Mouse (Mus musculus): ENCODE results near the gene Gm42715.

Gene Gm42715

GRCm38 (mm10) chr7:127498407-127498806 is 21.0 kb upstream of the Gm42715 start:
- WGBS: 46% methylated on average over 3 of the region's 3 CpGs

GRCm38 (mm10) chr7:127508291-127508690 is 11.1 kb upstream of the Gm42715 start:
- WGBS: 96% methylated on average over 3 of the region's 3 CpGs

- 84% methylated on average over 4 of the region's 4 CpGs for WGBS
These were observed 9.6 kb upstream of the Gm42715 start for GRCm38 (mm10) chr7:127509830-127510229.

- 20% methylated on average over 8 of the region's 8 CpGs for WGBS
These were observed 8.1 kb upstream of the Gm42715 start for GRCm38 (mm10) chr7:127511241-127511640.

- WGBS: under 1% methylated on average over 37 of the region's 37 CpGs
These were observed 7.6 kb upstream of the Gm42715 start, which contains the start of gene Srcap for GRCm38 (mm10) chr7:127511808-127512230. Gene Srcap (plus strand): TSS chr7:127511983.

DNA sequence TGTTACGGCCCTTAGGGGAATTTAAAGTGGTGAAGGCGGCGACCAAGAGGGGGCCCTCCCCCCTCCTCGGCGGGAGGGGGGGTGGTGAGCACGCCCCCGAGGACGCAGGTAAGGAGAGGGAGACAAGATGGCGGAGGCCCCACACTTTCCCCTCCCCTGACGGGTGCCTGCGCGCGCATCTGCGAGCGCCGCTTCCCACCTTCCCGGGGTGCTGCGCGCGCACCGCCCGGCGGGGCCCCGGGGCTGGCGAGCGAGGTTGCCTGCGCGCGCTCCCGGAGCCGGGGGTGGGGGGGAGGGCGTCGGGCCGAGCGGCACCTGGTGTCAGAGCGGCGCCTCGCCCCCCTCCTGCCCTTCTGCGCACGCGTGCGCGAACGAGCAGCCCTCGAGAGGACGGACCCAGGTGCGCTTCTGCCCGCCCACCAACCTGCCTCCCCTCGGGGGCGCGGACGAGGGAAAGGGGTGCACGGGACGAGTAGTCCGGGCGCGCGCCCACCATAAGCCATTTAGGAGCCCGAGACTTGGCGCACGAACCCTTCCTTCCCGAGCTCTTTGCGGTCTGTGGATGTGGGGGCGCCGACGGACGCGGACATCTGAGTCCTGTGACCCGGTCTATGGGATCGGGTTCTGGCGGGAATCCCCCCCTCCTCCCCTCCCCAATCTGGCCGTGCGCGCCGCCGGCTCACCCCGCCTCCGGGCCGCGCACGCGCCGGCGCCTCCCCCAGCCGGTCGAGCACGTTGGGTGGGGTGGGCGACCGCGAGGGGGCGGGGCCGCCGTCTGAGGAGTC is 7.0 kb upstream of the Gm42715 start:
- under 1% methylated on average over 89 of the region's 93 CpGs for whole genome bisulfite sequencing

DNA sequence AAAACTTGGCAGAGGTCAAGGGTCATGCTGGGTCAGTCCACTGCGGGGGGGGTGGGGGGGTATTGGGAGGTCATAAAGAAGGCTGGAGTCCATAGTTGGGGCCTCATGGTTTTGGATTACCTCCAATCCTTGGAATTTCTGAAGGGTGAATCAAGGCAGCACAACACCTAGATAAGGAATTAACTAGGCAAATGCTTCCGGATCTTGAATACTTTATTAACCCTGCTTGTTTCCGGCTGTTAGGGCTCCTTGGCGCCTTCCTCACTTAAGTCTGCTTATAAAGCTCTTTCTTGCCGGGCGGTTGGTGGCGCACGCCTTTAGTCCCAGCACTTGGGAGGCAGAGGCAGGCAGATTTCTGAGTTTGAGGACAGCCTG is 6.4 kb upstream of the Gm42715 start:
- 14% methylated on average over 8 of the region's 8 CpGs for WGBS

DNA sequence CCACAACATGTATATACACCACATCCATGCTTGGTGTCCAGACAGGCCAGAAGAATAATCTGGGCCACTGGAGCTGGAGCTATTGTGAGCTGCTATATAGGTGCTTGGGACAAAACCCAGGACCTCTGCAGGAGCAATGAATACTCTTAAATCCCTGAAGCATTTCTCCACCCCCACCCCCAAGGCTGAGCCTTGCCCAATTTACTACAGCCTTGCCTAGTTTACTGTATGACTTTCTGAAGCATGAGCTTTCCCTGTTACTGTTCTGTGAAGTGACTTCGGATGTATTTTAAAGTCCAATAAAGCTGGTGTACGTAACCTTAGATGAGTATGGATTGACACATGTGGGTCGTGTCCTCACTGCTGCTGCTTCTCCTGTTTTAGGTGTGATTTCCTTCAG is 5.6 kb upstream of the Gm42715 start:
- 63% methylated on average over 3 of the region's 3 CpGs for WGBS

GRCm38 (mm10) chr7:127515846-127516245 is 3.5 kb upstream of the Gm42715 start:
- WGBS: 78% methylated on average over 7 of the region's 7 CpGs

DNA sequence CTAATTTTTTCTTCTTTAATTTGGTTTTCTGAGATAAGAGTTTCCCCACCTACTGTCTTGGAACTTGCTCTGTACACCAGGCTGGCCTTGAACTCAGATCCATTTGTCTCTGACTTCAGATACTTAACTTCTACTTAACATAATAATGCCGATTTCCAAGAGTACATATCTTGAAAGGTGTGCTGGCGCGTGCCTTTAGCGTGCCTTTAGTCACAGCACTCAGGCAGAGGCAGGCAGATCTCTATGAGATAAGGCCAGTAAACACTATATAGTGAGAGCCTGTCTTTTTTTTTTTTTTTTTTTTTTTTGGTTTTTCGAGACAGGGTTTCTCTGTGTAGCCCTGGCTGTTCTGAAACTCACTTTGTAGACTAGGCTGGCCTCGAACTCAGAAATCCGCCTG is 3.0 kb upstream of the Gm42715 start:
- WGBS: 95% methylated on average over 7 of the region's 7 CpGs

DNA sequence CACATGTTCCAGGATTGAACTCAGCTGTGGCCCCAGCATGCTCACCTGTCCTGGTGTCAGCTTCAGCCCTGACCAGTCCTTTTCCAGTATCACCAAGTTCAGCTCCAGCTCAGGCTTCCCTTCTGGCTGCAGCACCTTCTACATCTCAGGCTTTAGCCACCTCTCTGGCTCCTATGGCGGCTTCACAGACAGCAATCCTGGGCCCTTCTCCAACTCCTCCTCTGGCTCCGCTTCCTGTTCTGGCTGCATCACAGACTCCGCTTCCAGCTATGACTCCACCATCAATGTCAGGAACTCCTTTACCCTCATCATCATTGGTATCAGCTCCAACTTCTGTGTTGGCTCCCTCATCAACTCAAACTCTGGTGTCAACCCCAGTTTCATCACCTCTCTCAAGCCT is 22.3 kb downstream of the Gm42715 start:
- WGBS: 56% methylated on average over 3 of the region's 3 CpGs

- WGBS: 48% methylated on average over 15 of the region's 15 CpGs
These were observed 29.9 kb downstream of the Gm42715 start for GRCm38 (mm10) chr7:127549116-127549835.

GRCm38 (mm10) chr7:127551558-127551957 is 32.2 kb downstream of the Gm42715 start:
- WGBS: 95% methylated on average over 8 of the region's 8 CpGs

DNA sequence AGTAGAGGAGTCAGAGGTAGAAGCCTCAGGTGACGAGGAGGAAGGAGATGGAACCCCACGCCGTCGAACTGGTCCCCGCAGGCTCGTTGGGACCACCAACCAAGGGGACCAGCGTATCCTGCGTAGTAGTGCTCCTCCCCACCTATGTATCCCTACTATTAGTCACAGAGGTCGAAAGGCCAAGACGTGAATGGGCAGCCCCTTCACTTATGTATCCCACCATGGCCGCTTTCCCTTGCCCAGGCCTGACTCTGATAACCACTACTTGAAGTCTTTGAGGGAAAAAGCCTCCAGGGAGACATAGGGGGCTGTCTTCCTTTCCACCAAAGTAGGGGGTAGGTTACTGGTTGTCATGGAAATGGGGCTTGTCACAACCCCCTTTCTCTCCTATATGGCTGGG is 41.2 kb downstream of the Gm42715 start:
- 95% methylated on average over 11 of the region's 11 CpGs for WGBS

DNA sequence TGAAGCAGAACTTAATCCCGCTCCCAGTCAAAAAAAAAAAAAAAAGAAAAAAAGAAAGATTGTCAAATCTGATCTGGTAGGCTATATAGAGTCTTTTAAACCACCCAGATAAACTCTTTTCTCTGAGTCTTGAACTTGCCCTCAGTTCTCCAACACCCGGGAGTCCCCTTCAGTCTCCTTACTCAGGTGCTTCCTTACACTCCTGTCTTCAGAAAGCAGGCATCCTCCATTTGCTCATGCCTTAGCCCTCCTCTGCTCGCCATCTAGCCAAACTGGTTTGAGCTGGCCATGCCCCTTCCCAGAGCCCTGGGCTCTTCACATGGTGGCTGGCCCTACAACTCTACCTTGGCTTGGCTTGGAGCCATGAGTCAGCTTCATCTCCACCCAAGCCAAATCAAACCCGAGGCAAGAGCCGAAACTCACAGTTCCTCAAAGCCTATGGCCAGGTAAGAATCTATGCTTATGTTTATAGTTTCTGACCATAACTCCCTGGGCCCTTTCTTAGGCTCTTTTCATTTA is 42.0 kb downstream of the Gm42715 start, which contains the start of gene Tmem265:
Gene Tmem265, plus strand, starts transcription at position 51 of the 519 bp plus-strand sequence.
- 88% methylated on average over 5 of the region's 5 CpGs for WGBS

DNA sequence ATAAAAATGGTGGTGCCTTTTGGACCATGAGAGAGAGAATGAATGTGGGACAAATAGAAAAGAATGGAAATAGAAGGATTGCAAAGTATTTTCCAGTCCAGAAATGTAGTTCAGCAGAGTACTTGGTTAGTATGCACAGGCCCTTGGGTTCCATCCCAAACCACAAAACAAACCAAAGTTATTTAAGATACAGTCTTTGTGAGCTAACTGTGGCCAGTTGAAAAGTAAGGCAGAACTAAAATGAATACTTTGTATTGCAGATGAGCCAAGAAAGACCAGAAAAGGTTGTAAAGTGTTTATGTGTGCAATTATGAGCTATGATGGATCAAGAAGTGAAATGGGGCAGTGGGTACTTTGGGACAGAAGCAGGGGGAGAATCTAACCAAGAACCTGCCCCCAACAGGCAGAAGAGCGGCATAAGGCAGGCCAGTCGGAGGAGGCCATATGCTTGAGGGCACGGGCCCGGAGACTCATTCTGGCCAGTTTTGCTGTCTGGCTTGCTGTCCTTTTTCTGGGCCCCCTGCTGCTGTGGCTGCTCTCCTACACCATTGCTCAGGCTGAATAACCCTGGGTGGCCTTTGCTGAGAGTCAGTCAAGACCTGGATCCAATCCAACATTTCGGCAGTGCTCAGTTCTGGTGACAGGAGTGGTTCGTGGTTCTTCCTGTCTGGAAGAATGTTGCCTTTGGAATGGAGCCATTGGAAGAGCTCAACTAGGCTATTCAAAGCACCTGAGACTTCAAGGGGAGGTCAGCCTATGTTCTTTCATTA is 45.2 kb downstream of the Gm42715 start:
- 51% methylated on average over 6 of the region's 6 CpGs for WGBS

GRCm38 (mm10) chr7:127572895-127573471 is 53.6 kb downstream of the Gm42715 start, which contains the start of gene Phkg2:
Gene Phkg2 (plus strand): TSS chr7:127573340.
- 0% methylated on average over 17 of the region's 17 CpGs for WGBS

DNA sequence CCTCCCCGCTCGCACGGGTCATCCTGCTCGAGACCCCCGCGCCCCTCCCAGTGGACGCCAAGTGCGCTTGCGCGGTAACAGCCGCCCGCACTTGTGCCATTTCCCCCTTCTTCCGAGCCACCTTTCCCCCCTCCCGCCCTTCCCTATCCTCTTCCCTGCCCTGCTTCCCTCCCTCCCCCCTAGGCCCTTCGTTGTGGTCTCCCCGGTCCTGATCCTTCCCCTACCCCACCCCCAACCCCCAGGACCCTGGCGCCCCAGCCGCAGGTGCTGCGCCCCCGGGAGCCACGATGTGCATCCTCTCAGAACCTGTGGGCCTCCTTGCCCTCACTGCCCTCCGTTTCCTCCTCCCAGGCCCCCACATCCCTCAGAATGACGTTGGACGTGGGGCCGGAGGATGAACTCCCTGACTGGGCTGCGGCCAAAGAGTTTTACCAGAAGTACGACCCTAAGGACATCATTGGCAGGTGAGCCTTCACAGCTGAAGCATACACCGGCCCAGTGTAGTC is 54.2 kb downstream of the Gm42715 start:
- WGBS: 1% methylated on average over 28 of the region's 28 CpGs

DNA sequence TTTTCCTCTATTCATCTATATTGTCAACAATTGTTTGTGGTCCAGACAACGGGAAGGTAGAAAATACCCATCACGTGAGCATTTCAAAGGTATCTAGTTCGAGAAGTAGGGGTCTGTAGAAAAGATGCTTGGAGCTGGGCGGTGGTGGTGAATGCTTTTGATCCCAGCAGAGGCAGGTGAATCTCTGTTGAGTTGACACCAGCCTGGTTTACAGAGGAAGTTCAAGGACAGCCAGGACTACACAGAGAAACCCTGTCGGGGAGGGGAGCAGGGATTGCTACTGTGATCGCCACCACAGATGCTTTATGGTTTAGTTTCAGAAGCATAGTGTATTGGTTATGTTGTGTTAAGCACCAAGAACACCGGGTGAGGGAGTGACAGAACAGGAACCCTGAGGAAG is 54.7 kb downstream of the Gm42715 start:
- 5% methylated on average over 7 of the region's 7 CpGs for whole genome bisulfite sequencing

DNA sequence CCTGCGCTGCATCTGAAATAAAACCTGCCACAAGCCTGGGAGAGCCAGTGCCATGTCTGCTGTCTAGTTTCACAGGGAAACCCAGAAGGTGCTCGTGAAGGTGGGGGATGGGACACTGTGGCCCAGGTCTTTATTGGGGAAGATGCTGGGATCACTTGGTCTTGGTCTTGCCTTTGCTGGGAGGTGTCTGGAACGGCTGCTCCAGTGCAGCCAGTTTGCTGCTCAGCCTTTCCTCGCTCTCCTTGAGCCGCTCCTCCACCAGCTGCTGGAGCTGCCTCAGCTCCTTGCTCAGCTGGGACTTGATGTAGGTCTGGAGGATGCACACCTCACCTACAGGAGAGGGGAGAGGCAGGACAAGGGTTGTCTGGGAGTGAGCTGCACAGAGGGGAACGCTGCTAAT is 63.9 kb downstream of the Gm42715 start:
- whole genome bisulfite sequencing: 92% methylated on average over 6 of the region's 6 CpGs

- WGBS: 88% methylated on average over 7 of the region's 7 CpGs
These were observed 65.6 kb downstream of the Gm42715 start for GRCm38 (mm10) chr7:127585031-127585430.

Data from cerebral cortex, adult 2 months (tissue).